In genomic region chr4:116876995-116877728, GRCm38 (mm10) we compare ENCODE assay signal across 8 mouse cellular contexts. TPM values are rescaled to one million over a fixed set of nuclear protein-coding genes. Genes with fewer than 3 reads are reported as not detected.
DNase-seq lines count a peak whose midpoint lies in the region; ATAC-seq and TF ChIP-seq lines count a peak whose summit lies in the region.

TSS of gene Zswim5 (plus strand) at chr4:116877376.

- H3K4me3 ChIP-seq in cerebellum, adult 2 months (replicated peaks; ENCODE audit: insufficient read depth, low read depth, low read length), result peak within 1 kb of the TSS; percentile 82
- H3K4me3 ChIP-seq in lung, adult 2 months (replicated peaks; ENCODE audit: extremely low read depth, low read depth, low read length), result peak within 1 kb of the TSS; percentile 80

- H3K27ac ChIP-seq in cerebellum, adult 2 months (ENCODE audit: insufficient read depth, low read length), result peak within 1 kb of the TSS; percentile 79

- 1% methylated on average over 104 of the region's 104 CpGs for WGBS in cerebellum, adult 2 months
- under 1% methylated on average over 104 of the region's 104 CpGs for WGBS in lung, adult 2 months

- no peak for TF ChIP-seq CTCF in cerebellum, adult 2 months (IDR thresholded peaks at IDR 0.05; ENCODE audit: borderline replicate concordance, insufficient read depth, low read depth, low read length)
- TF ChIP-seq CTCF in lung, adult 2 months (IDR thresholded peaks at IDR 0.05; ENCODE audit: insufficient read depth, low read length), result no peak

- ATAC-seq in frontal cortex, adult (ENCODE audit: low TSS enrichment), result peak; percentile 93

- no peaks in the 10 kb centered on the region for H3K4me1 ChIP-seq in cerebellum, adult 2 months (ENCODE audit: control insufficient read depth, insufficient read depth, low read length)
- H3K4me1 ChIP-seq in lung, adult 2 months (ENCODE audit: control insufficient read depth, insufficient read depth, low read length), result peaks cover 2% of the 10 kb centered on the region

- peak; percentile 43; the same call in 1 of the 2 replicates for TF ChIP-seq POLR2A in cerebellum, adult 2 months (IDR thresholded peaks at IDR 0.05; ENCODE audit: borderline replicate concordance, insufficient read depth, low read length)
- no peak for TF ChIP-seq POLR2A in lung, adult 2 months (IDR thresholded peaks at IDR 0.05; ENCODE audit: borderline replicate concordance, extremely low read depth, low read depth, low read length)

- peak; percentile 11 for DNase-seq in NIH3T3 (ENCODE audit: low read depth)
- DNase-seq in cerebellum, adult 2 months, result peak; percentile 87 to 89
- DNase-seq in heart, postnatal 4 days, result peak; percentile 58
- DNase-seq in layer of hippocampus, adult 8-10 months (ENCODE audit: low spot score in 2 of 2), result peak; percentile 46 to 69
- peak; percentile 67 for DNase-seq in lung, adult 2 months
- peak; percentile 28 for DNase-seq in ovary, adult 18-20 months (ENCODE audit: low spot score)
- peak; percentile 55 for DNase-seq in thymus, postnatal 14 days

- no peaks in the 10 kb centered on the region for H3K27me3 ChIP-seq in cerebellum, adult 2 months (ENCODE audit: control insufficient read depth, insufficient read depth, low read length)

RNA-seq across cellular contexts. Expression of gene Zswim5, which starts in this region (rescaled TPM):
- polyA plus RNA-seq in cerebellum, adult 2 months (2012; rRNA removed), result 10.2 TPM in 2 replicates
- total RNA-seq in heart, postnatal 4 days (2021), result 1 to 10 TPM; 2.1 to 2.4 TPM
- 10 to 100 TPM; 14.5 to 17.4 (median 16.1) TPM for total RNA-seq in layer of hippocampus, adult 8-10 months (2022)
- 1.9 and 2.6 TPM in 2 replicates for polyA plus RNA-seq in lung, adult 2 months (2012; rRNA removed)

Comparison
In these comparisons a context has a peak if more than half of its experiments do, and no peak if none do; other contexts are left out.
1. Peak in every context shown above with its lines: DNase-seq, ATAC-seq, H3K4me3 ChIP-seq and H3K27ac ChIP-seq.
2. RNA of gene Zswim5 (total RNA-seq): 14.5 to 17.4 TPM in layer of hippocampus, adult 8-10 months; 2.1 to 2.4 TPM in heart, postnatal 4 days; every median in the first group is over 4 times any median in the second.
3. DNase-seq: peak in every context shown above with its lines; median percentile 88 in cerebellum, adult 2 months; 67 in lung, adult 2 months; 58 in heart, postnatal 4 days; 58 in layer of hippocampus, adult 8-10 months; 55 in thymus, postnatal 14 days; 28 in ovary, adult 18-20 months; 11 in NIH3T3.